Mouse (Mus musculus) frontal cortex, adult (tissue): ENCODE results near the gene Lrrc46.

ENCODE experiments used
- ATAC-seq: cut with Nextera tagmentation; 2 replicates; pipeline ENCODE4 v1.9.2; 2017; ENCODE audit warnings: mild to moderate bottlenecking, moderate library complexity, mixed read lengths; ENCODE audit not compliant: low TSS enrichment

Gene Lrrc46

DNA sequence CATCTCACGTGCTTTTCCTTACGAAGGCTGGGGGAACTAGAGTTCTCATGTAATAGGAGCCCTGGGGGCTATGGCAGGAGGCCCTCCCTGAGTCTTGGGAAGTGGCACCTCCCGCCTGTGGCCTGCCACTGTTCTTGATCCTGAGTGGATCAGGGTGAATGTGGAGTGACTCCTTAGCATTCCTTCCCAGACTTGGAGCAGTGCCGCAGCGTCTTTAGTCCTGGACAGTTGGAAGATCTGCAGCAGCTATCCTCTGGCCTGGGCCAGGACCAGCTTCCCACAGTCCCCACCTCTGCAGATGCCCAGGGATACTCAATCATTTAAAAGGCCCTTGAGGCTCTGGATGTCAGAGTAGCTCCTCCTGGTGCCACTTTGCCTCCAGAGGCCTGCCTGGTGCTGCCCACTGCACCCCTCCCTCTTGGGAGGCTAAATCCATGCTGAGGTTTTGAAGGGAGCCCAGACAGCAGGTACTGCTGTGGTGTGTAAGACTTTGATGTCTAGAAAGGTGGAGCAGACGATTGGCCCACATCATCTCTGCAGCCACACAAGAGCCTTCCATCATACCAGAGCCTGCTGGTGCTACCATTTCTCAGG is 8.4 kb upstream of the Lrrc46 start:
- no peak for ATAC-seq

DNA sequence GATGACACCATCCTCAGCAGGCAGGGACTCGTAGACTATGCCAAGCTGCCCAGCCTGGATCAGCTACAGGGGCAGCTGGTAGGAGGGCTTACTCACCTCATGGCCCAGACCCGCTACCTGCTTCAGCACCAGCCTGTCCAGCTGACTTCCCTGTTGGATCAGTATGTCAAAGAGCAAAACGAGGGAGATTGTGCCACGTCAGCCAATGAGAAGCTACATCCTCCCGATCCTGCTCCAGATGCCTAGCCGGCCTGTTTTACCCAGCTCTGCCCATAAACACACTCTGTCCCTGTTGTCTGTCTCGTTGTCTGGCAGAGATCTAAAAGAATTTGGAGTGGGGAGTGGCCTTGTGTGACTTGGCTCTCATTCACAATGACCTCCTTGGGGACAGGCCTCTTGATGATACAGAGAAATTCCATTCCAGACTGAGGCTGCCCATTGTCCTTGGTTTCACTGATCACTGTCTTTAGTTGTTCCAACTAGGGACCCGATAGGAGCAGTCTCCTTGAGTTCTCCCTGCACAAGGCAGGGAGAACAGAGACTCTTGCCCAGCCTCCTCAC is 7.0 kb upstream of the Lrrc46 start:
- ATAC-seq, result no peak

DNA sequence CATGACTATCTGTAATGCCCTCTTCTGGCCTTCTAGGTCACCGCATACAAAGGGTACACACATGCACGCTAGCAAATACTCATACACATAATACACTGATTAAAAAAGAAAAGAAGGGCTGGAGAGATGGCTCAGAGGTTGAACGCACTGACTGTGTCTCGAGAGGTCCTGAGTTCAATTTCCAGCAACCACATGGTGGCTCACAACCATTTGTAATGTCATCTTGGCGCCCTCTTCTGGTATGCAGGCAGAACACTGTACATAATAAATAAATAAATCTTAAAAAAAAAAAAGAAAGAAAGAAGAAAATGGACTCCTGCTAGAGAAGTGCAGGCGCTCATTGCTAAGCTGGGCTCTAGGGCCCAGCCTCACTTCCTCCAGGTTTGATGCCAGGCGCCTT is 4.7 kb upstream of the Lrrc46 start:
- no peak for ATAC-seq

DNA sequence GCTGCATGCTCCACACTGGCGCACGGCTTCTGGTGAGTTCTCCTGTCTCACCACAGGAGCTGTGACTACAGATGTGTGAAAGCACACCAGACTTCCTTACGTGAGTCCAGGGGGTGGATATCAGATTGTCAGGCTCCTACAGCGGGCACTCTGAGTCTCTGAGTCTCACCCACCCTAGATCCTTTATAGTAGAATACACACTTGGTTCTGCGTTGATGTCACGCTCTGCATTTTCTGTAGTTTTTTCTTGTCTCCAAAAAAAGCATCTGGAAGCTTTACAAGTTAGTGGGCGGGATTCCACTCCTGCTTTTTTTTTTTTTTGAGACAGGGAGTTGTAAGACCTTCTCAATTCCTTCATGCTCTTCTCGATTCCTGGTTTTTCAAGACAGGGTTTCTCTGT is 3.7 kb upstream of the Lrrc46 start:
- peak; percentile 60 for ATAC-seq

DNA sequence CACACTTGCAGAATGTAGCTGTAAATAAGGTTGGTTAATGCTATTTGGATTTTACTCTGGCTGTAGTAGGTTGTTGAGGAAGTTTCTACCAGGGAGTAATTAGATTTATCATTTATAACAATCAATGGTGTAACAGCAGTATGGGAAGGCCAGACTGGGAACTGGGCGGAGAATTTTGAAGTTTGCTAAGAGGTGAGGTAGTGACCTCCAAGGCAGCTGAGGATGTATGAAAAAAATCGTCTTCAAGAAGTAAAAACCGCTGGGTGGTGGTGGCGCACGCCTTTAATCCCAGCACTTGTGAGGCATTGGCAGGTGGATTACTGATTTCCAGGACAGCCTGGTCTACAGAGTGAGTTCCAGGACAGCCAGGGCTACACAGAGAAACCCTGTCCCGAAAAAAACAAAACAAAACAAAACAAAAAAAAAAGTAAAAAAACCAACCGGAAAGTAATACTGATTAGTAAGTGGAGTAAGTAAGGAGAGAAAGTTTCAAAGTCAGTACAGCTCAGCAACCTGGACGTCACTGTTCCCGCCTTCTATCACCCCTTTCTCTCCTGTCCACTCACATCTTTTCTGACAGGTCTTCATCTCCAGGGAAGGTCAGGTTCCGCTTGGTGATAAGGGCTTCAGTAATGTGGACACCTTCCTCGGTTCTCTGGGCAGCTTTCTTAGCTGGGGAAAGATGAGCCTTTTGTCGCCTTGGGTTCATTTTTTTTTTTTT is 746 bp downstream of the Lrrc46 start:
- ATAC-seq, result no peak

DNA sequence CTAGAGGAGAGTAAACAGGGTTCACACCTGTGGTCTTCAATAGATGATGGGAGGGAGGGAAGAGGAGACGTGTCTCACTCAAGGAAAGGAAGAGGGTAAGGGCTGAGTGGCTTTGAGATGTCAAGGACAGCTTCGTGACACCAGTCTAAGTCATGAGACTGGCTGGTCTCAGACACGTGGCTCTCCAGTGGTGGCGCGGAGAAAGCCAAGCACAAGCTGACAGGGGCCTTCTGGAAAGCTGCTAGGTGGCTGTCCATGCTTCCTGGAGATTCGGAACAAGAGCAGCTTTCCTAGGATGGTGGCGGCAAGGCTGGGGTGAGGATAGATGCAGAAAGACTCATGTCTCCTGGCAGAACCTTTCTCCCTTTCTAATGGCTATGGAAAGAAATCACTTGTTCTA is 2.3 kb downstream of the Lrrc46 start:
- ATAC-seq, result no peak

DNA sequence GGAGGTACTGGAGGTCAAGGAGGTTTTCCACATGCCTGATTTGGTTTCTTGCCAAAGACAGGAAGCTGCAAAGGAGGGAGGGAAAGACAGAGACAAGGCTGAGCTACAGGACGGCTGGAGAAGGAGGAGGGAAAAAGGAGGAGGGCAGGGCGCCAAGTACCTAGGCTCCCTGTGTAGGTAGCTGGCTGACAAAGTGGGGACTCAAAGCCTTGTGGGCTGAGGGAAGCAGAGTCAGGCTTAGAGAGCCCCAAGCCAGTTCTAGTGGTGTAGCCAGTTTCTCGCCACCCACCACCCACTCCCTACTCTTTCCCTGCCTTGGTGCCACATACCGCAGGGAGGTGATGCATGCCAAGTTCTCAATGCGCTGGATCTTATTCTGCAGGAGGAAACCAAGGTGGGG is 5.1 kb downstream of the Lrrc46 start:
- peak; percentile 78 for ATAC-seq

DNA sequence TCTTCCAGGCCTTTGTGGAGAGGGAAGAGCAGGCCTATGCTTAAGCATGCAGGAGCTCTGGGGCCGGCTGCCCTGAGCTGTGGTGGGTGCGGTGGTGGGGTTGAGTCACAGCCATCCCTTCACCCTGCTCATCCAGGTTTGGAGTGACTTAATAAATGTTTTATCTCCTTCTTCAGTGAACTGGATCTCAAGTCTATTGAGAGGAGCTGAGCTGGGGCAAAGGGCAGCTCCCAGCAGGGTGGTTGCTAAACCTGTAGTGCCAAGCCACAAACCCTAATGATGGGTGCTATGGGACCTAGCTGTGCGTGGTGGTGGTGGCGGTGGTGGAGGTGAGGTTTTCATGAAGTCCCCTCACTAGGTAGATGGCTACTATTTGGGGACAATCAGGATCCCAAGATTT is 7.4 kb downstream of the Lrrc46 start:
- ATAC-seq, result no peak

DNA sequence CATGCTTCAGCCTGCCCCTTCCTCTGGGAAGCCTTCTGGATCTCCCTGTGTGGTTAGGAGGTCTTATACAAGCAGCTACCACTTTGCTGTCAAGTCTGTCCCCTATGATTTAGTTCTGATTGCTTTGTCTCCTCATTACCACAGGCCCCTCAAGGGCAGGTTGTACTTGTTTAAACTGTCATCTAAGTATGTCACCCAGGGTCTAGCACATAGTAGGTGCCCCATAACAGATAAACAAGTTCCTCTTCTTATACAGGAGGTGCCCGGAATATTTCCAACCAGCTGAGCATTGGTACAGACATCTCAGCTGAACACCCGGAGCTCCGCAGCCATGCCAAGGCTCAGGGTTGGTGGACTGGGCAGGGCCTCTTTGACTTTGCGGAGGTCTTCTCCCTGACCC is 8.7 kb downstream of the Lrrc46 start:
- no peak for ATAC-seq

DNA sequence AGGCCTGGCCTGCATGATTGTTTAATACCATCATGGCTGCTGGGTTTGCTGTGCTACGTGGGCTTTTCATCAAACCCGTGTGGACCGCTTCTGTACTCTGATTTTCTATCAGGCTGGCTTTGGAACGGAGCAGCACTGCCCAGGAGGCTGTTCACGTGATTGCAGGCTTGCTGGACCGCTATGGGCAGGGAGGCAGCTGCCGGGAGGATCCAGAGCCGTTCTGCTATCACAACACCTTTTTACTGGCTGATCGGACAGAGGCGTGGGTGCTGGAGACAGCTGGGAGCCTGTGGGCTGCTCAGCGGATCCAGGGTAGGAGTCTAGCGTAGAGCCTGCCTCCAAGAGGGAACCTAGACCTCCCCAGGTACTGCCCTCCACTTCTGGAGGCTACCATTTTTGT is 9.2 kb downstream of the Lrrc46 start:
- no peak for ATAC-seq

DNA sequence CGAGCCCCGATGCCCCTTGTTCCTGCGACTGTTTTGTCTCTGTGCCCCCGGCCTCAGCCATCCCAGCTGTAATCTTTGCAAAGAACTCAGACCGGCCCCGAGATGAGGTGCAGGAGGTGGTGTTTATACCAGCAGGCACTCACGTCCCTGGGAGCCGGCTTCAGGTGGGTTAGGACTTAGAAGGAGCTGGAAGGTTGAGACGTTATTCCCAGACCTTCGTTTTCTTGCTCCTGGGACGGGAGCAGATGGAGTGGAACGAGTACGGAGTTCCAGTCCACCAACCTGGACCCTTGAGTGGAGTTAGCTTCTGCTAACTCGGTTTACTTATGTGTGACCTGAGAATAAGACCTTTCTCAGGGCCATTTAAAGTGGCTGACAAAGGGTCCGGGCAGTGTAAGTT is 10.8 kb downstream of the Lrrc46 start:
- no peak for ATAC-seq

DNA sequence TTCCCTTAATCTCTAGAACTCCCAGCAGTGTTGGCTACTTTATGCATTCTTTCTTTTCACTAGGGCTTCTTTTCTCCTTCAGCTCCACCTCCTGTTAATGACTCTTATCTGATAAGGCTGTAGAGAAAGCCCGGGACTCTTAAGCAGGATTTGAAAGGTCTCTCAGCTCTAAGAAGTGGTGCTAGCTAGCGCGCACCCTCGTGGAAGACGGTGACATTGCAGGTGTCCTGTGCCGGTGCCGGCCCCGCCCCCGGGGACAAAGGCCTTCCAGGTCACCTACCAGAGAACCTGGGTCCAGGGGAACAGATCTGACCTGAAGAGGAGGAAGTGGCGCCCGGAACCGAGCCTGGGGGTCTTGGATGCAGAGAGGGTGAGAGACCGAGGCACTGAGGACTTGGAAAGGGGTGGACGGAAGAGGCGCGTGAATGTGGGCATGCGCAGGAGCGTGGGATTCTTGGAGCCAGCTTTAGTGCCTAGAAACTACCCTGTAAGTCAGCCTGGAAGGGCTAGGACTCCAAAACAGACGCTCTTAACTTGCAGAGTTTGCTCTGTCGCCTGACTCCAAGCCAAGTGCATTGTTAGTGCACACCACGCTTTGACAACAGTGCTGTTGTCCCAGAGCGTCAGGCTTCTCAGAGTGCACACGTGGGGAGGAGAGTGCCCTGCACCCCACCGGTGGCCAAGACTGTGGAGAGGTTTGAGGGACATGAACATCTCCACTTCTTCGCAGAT is 11.4 kb downstream of the Lrrc46 start, which contains the start of gene Scrn2:
TSS of gene Scrn2 (plus strand) at position 253 of the 732 bp plus-strand sequence.
- peak; percentile 87 for ATAC-seq

DNA sequence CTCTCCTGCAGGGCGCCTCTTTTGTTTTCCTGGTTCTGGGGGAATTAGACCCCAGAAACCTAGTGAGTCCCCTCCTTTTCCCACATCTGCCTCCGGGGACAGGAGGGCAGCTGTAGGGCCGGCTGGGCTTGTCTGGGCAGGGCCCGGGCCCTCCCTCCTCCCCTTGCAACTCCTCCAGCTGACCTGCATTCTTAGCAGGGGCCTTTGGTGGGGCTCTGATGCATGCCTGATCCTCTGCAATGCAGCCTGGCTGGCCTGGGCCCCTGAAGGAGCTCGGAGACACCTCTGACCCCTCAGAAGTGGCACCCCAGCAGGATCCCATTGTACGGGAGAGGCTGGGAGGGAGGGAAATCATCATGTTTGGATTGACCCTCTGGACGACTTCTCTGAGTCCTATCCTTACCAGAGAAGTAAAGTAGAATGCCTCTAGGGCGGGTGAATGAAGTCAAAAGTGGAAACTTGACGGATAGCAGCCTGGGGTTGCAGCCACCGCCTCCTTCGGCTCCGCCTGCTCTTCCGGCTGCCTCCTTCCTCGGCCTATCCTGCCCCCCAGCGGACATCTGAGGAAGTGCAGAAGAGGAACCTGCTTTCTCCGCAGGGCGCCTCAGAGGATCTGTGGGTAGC is 15.4 kb downstream of the Lrrc46 start:
- peak; percentile 67 for ATAC-seq

DNA sequence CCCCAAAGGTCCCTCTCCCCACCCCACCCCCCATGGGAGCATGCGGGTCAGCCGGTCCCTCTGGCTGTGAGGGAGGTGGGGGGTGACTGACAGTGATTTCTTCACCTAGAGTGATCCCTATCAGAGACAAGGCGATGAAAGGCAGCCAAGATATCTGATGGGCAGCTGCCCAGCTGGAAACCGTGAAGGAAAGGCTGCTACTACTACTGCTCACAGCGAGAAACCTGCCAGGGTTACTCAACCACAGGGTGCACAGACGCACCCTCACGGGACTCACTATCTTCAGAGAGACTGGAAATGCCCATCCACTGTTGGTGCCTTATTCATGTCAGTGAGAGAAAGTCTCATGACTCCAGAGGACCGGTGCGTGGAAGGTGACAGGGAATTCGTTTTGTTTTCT is 16.2 kb downstream of the Lrrc46 start:
- no peak for ATAC-seq

DNA sequence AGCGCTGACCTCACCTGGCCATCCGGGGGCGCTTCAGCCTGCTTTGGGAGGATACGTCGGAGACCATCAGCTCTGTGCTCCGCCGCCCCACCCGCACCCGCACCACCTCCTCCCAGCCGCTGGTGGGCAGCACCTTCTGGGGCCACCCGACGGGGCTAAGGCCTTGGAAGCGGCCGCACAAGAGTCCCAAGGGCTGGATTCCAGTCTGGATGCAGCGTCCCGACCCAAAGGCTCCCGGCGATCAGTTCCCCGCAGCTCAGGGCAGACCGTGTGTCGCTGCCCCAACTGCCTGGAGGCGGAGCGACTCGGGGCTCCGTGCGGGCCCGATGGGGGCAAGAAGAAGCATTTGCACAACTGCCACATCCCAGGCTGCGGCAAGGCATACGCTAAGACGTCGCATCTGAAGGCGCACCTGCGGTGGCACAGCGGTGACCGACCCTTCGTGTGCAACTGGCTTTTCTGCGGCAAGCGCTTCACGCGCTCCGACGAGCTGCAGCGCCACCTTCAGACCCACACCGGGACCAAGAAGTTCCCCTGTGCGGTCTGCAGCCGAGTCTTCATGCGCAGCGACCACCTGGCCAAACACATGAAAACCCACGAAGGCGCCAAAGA is 19.2 kb downstream of the Lrrc46 start:
- peak; percentile 69 for ATAC-seq

DNA sequence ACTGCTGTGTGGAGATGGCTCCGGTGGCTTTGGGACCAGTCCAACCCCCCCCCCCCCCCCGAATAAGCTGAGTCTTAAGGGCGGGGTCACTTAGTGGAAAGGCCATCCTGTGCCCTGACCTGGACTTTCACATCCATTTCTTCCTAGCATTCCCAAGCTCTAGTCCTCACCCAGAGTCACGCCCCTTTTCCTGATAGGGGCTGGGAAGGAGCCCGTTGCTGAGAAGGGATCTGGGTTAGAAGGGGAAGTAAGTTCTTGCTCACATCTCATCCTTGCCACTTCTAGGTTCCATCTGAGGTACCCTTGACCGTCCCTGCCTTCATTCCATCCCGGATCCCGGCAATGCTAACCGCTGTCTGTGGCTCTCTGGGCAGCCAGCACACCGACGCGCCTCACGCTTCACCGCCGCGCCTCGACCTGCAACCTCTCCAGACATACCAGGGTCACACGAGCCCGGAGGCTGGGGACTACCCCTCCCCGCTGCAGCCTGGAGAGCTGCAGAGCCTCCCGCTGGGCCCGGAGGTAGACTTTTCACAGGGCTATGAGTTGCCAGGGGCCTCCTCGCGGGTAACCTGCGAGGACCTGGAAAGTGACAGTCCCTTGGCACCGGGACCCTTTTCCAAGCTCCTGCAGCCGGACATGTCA is 20.0 kb downstream of the Lrrc46 start:
- ATAC-seq, result no peak

DNA sequence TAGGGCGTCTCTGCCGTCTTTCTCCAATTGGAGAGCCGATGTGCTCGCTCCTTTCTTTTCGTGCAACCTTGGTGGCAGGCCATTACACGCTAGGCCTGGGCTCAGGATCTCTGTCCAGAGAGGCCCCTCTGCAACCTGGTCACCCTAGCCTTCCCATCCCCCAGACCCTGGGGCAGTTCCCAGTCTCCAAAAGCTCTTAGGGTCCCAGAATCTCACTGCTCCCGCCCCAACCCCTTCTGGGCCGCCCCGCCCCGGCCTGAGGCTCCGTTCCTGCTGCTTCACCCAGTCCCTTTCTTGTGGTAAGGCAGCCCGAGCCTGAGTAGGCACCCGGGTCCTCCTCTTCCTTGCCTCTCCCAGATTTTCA is 21.9 kb downstream of the Lrrc46 start:
- ATAC-seq, result no peak

DNA sequence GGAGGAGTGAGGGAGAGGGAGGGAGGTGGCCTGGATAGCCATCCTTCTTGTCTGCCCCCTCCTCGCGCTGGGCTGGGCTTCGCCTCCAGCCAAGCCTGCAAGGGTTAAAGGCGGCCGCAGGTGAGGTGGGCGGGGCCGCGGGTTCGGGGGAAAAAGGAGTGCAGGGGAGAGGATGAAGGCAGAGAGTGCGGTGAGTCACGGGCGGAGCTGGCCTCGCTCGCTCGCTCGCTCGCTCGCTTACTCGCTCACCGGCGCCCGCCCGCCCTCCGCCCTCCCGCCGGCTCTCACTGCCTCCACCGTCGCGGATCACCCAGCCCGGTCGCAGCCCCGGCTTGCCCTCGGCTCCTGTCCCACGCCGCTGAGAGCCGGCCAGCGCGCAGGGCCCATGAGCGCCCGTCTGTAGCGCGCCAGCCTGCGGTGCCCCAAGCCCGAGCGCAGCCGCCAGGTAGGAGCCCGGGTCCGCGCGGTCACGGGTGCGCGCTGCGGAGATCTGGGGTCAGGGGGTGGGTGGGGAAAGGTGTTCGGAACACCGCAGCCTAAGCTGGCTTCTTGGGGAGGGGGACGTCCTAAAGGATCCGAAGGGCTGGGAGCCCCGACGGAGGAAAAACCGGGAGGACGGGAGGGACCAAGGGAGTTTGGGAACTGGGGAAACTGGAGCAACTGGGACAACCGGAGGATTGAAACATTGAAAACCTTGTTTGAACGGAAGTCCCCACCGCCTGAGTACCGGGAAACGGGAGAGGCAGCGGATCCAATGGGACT is 22.4 kb downstream of the Lrrc46 start:
- no peak for ATAC-seq

DNA sequence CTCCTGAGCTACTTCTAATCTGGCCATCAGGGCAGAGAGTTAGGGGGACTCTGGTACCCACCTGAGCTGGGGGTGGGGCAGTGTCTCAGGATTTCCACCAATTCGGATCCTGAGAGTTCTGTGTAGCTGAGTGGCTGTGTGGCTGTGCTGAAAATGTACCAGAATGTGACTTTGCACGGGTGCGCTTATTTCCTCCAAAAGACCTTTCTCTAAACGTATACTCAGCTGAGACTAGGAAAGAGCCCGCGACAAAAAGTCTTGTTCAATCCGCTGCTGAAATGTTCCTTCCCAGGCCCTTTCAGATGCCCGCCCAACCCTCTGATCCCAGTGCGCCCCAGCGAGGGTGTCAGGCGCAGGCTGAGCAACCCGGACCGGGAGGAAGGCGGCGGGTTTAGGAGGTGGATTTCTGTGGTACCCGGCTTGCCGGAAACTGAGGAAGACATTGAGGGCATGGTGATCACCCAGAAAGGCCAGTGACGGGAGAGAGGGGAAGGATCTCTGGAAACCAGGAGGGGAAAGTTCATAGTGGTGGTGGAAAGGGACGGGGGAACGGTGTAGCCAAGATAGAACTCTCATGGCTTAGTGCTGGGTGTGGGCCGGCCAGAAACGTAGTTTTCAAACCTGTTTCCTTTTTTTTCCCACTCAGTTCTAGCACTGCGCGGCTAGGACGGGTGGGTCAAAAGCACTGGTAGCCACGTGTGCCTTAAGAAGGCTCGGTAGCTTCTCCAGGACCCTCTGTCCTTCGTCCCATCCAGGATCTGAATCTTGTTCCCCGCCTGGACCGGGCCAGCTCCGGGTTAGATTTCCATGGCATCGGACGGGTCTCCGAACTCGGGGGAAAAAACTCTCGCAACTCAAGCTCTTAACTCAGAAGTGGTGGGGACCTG is 23.3 kb downstream of the Lrrc46 start:
- ATAC-seq, result no peak
